18 mouse cellular contexts compared by ENCODE assay signal in genomic region chrX:102067118-102067517, GRCm38 (mm10). TPM values are rescaled to one million over a fixed set of nuclear protein-coding genes. Genes with fewer than 3 reads are reported as not detected.
DNase-seq lines count a peak whose midpoint lies in the region; ATAC-seq lines count a peak whose summit lies in the region.
"Had no signal": no experiment of that assay in that cellular context is flagged by ENCODE, and none has a peak within 500 bp of the region (broad histone marks: within the 10 kb centered on the region; RNA-seq: fewer than 3 reads in every experiment).

No protein-coding gene starts in this region.

- H3K4me2 ChIP-seq in hindbrain, embryonic 14.5 days (replicated peaks) = peak overlapping the region; percentile 12; the same call in 1 of the 2 replicates
- peak overlapping the region; percentile 21; the same call in 1 of the 2 replicates for H3K4me2 ChIP-seq in midbrain, embryonic 14.5 days (ENCODE audit: low read length)
- H3K4me2 ChIP-seq: liver, embryonic 12.5 days; lung, embryonic 15.5 days had no signal

- 71% methylated on average over 6 of the region's 6 CpGs for WGBS in hindbrain, embryonic 14.5 days
- 80% methylated on average over 6 of the region's 6 CpGs for WGBS in hindbrain, embryonic 10.5 days
- WGBS in midbrain, embryonic 14.5 days = 74% methylated on average over 6 of the region's 6 CpGs
- WGBS in midbrain, embryonic 10.5 days = 84% methylated on average over 6 of the region's 6 CpGs

- no peak overlapping the region; the same call in 1 of the 2 replicates for H3K9ac ChIP-seq in hindbrain, embryonic 14.5 days
- H3K9ac ChIP-seq in midbrain, embryonic 14.5 days (replicated peaks; ENCODE audit: low read length) = no peak overlapping the region
- H3K9ac ChIP-seq: liver, embryonic 12.5 days; lung, embryonic 15.5 days had no signal

- no peak for ATAC-seq in hindbrain, embryonic 14.5 days (ENCODE audit: low FRiP score)
- ATAC-seq in midbrain, embryonic 14.5 days (ENCODE audit: low FRiP score, low TSS enrichment) = no peak
- ATAC-seq: liver, embryonic 12.5 days had no signal

- H3K9me3 ChIP-seq in hindbrain, embryonic 14.5 days (ENCODE audit: control insufficient read depth, low read length) = no peaks in the 10 kb centered on the region
- no peaks in the 10 kb centered on the region for H3K9me3 ChIP-seq in hindbrain, embryonic 10.5 days
- H3K9me3 ChIP-seq in midbrain, embryonic 14.5 days (ENCODE audit: control insufficient read depth, low read length) = no peaks in the 10 kb centered on the region
- no peaks in the 10 kb centered on the region; the same call in 1 of the 2 replicates for H3K9me3 ChIP-seq in midbrain, embryonic 10.5 days (replicated peaks)
- H3K9me3 ChIP-seq: liver, embryonic 12.5 days; lung, embryonic 15.5 days had no signal

- peak; percentile 26 for DNase-seq in cerebellum, adult 8-10 months
- no peak for DNase-seq in cerebellum, adult 11 months
- no peak for DNase-seq in hindbrain, embryonic 14.5 days (ENCODE audit: low spot score)
- no peak for DNase-seq in hindbrain, embryonic 10.5 days (ENCODE audit: low spot score)
- DNase-seq in midbrain, embryonic 14.5 days = peak; percentile 20
- no peak for DNase-seq in midbrain, embryonic 10.5 days (ENCODE audit: low spot score)
- DNase-seq in telencephalon, adult 2 months (ENCODE audit: low read depth, low spot score) = peak; percentile 21
- no peak for DNase-seq in gastrocnemius, adult 8-10 months (ENCODE audit: low spot score in 2 of 2)
- DNase-seq: cerebellum, adult 9-10 months; heart, postnatal 10 days; kidney, postnatal 14 days; left cerebral cortex, postnatal 4 days; right cerebral cortex, adult 18-20 months; spleen, adult 18-20 months; thymus, postnatal 36 days had no signal

- no peak overlapping the region for H3K27ac ChIP-seq in hindbrain, embryonic 14.5 days
- H3K27ac ChIP-seq in hindbrain, embryonic 10.5 days = no peak overlapping the region
- no peak overlapping the region for H3K27ac ChIP-seq in midbrain, embryonic 14.5 days (replicated peaks; ENCODE audit: low read depth, low read length)
- no peak overlapping the region for H3K27ac ChIP-seq in midbrain, embryonic 10.5 days (replicated peaks)
- H3K27ac ChIP-seq: liver, embryonic 12.5 days; lung, embryonic 15.5 days had no signal

- no peaks in the 10 kb centered on the region for H3K36me3 ChIP-seq in hindbrain, embryonic 14.5 days (replicated peaks; ENCODE audit: control insufficient read depth, insufficient read depth)
- peaks cover 12% of the 10 kb centered on the region; the same call in 1 of the 2 replicates for H3K36me3 ChIP-seq in hindbrain, embryonic 10.5 days
- H3K36me3 ChIP-seq in midbrain, embryonic 14.5 days (ENCODE audit: control insufficient read depth, insufficient read depth, low read length) = no peaks in the 10 kb centered on the region; the same call in 1 of the 2 replicates
- peaks cover 19% of the 10 kb centered on the region for H3K36me3 ChIP-seq in midbrain, embryonic 10.5 days
- H3K36me3 ChIP-seq: liver, embryonic 12.5 days; lung, embryonic 15.5 days had no signal

- peaks cover 9% of the 10 kb centered on the region for H3K27me3 ChIP-seq in hindbrain, embryonic 14.5 days (ENCODE audit: control insufficient read depth, insufficient read depth, low read length)
- peaks cover 74% of the 10 kb centered on the region for H3K27me3 ChIP-seq in hindbrain, embryonic 10.5 days (ENCODE audit: insufficient read depth, poor library complexity, severe bottlenecking)
- H3K27me3 ChIP-seq in midbrain, embryonic 14.5 days (ENCODE audit: control insufficient read depth, insufficient read depth, low read length) = no peaks in the 10 kb centered on the region
- peaks cover 100% of the 10 kb centered on the region for H3K27me3 ChIP-seq in midbrain, embryonic 10.5 days (ENCODE audit: low read depth, poor library complexity, severe bottlenecking)
- H3K27me3 ChIP-seq: lung, embryonic 15.5 days had no signal

- no peak overlapping the region for H3K4me3 ChIP-seq in hindbrain, embryonic 14.5 days (replicated peaks; ENCODE audit: low read length)
- no peak overlapping the region for H3K4me3 ChIP-seq in hindbrain, embryonic 10.5 days
- H3K4me3 ChIP-seq in midbrain, embryonic 14.5 days (replicated peaks; ENCODE audit: low read depth, low read length) = no peak overlapping the region
- no peak overlapping the region for H3K4me3 ChIP-seq in midbrain, embryonic 10.5 days
- H3K4me3 ChIP-seq: liver, embryonic 12.5 days; lung, embryonic 15.5 days; myocyte had no signal

- peaks cover 16% of the 10 kb centered on the region; the same call in 1 of the 2 replicates for H3K4me1 ChIP-seq in hindbrain, embryonic 14.5 days (replicated peaks; ENCODE audit: control insufficient read depth, insufficient read depth, low read length)
- H3K4me1 ChIP-seq in hindbrain, embryonic 10.5 days (replicated peaks) = peaks cover 49% of the 10 kb centered on the region
- 0 out of 2 replicates have a peak, but pooled peaks cover 7% of the 10 kb centered on the region for H3K4me1 ChIP-seq in midbrain, embryonic 14.5 days (ENCODE audit: control insufficient read depth, insufficient read depth, low read length)
- peaks cover 52% of the 10 kb centered on the region for H3K4me1 ChIP-seq in midbrain, embryonic 10.5 days

RNA-seq across cellular contexts. Expression of gene Rtl5, which starts 4.0 kb away (rescaled TPM):
- 3.2 and 4.5 TPM in 2 replicates for polyA plus RNA-seq in hindbrain, embryonic 14.5 days (2014; fragmentation: Nextera tagmentation; extraction: Ambion mirVana)
- polyA plus RNA-seq in hindbrain, embryonic 10.5 days (2016; fragmentation: Nextera tagmentation; extraction: Ambion mirVana) = 2.8 and 3.6 TPM in 2 replicates
- 4.9 and 8.1 TPM in 2 replicates for polyA plus RNA-seq in midbrain, embryonic 14.5 days (2014; fragmentation: Nextera tagmentation; extraction: Ambion mirVana)
- polyA plus RNA-seq in midbrain, embryonic 10.5 days (2016; fragmentation: Nextera tagmentation; extraction: Ambion mirVana) = 4.0 and 4.8 TPM in 2 replicates
- under 1 TPM; 0.15 to 0.43 (median 0.33) TPM for total RNA-seq in gastrocnemius, adult 8-10 months (2022)

RNA-seq across cellular contexts. Expression of gene Pin4, which starts 52.1 kb away (rescaled TPM):
- polyA plus RNA-seq in hindbrain, embryonic 14.5 days (2014; fragmentation: Nextera tagmentation; extraction: Ambion mirVana) = 58.2 and 60.2 TPM in 2 replicates
- polyA plus RNA-seq in hindbrain, embryonic 10.5 days (2016; fragmentation: Nextera tagmentation; extraction: Ambion mirVana) = 85.5 and 89.4 TPM in 2 replicates
- polyA plus RNA-seq in midbrain, embryonic 14.5 days (2014; fragmentation: Nextera tagmentation; extraction: Ambion mirVana) = 60.6 and 76.6 TPM in 2 replicates
- polyA plus RNA-seq in midbrain, embryonic 10.5 days (2016; fragmentation: Nextera tagmentation; extraction: Ambion mirVana) = 67.8 and 70.2 TPM in 2 replicates
- 10 to 100 TPM in 2 of 4 experiments, 1 to 10 TPM in 2; 7.1 to 29.0 (median 16.1) TPM for total RNA-seq in gastrocnemius, adult 8-10 months (2022)

Comparison
In these comparisons a context has a peak if more than half of its experiments do, and no peak if none do; other contexts are left out.
1. DNase-seq: peak in cerebellum, adult 8-10 months (single experiment), midbrain, embryonic 14.5 days (single experiment) and telencephalon, adult 2 months (single experiment); none in cerebellum, adult 11 months (single experiment), hindbrain, embryonic 14.5 days (single experiment), hindbrain, embryonic 10.5 days (single experiment), midbrain, embryonic 10.5 days (single experiment) and gastrocnemius, adult 8-10 months (0 of 2).